Mouse (Mus musculus): ENCODE results near the gene P2rx7.

DNA sequence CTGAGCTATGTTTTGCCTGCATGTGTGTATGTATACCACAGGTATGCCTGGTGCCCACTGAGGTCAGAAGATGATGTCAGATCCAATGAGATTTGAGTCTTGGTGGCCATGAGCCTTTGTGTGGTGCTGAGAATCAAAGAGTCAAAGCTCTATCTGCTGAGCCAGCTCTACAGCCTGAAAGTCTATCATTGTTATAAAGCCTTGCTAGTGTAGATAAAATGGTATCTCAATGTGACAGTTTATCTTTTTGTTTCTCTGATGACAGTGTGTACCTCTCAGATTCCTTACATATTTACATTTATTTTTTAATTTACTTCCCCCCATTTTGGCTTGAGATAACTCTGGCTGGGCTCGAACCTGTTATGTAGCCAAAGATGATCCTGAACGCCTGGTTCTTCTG is 59.9 kb downstream of the P2rx7 start:
- TF ChIP-seq USF1 (IDR thresholded peaks at IDR 0.05; ENCODE audit: low read depth) (no peak), CTCF (IDR thresholded peaks at IDR 0.05; ENCODE audit: control insufficient read depth, insufficient read depth, insufficient read length) (no peak)
